Mouse (Mus musculus) brain, embryonic 14.5 days (tissue): Measurements from ENCODE around the gene Ppp4c. TPM values are rescaled to one million over a fixed set of nuclear protein-coding genes. Genes with fewer than 3 reads are reported as not detected.

Experiments
- DNase-seq: peaks from one replicate; pipeline ENCODE4 v3.0.0-alpha.2; 2011; ENCODE audit warnings: low read depth
- CTCF ChIP-seq: fragments of 200-500 bp; IDR thresholded peaks from 2 replicates; pipeline ENCODE4 v1.5.1; 2012; ENCODE audit warnings: inconsistent platforms, mild to moderate bottlenecking, moderate library complexity, borderline replicate concordance; ENCODE audit not compliant: insufficient read depth, insufficient read length; ENCODE audit errors: extremely low read depth
- POLR2A ChIP-seq: fragments of 200-500 bp; IDR thresholded peaks from 2 replicates; pipeline ENCODE4 v1.6.1; 2012; ENCODE audit warnings: mild to moderate bottlenecking, inconsistent platforms, borderline replicate concordance; ENCODE audit not compliant: poor library complexity, insufficient read depth, insufficient read length, severe bottlenecking; ENCODE audit errors: extremely low read depth
- polyA plus RNA-seq: library from polyadenylated mRNA; depleted of rRNA; stranded (reverse); fragments of >200 nt; gene quantifications from 2 replicates; pipeline ENCODE4 v1.2.3, GENCODE M21; 2012

Ppp4c gene
- polyA plus RNA-seq, 1 experiment: 219 TPM

DNA sequence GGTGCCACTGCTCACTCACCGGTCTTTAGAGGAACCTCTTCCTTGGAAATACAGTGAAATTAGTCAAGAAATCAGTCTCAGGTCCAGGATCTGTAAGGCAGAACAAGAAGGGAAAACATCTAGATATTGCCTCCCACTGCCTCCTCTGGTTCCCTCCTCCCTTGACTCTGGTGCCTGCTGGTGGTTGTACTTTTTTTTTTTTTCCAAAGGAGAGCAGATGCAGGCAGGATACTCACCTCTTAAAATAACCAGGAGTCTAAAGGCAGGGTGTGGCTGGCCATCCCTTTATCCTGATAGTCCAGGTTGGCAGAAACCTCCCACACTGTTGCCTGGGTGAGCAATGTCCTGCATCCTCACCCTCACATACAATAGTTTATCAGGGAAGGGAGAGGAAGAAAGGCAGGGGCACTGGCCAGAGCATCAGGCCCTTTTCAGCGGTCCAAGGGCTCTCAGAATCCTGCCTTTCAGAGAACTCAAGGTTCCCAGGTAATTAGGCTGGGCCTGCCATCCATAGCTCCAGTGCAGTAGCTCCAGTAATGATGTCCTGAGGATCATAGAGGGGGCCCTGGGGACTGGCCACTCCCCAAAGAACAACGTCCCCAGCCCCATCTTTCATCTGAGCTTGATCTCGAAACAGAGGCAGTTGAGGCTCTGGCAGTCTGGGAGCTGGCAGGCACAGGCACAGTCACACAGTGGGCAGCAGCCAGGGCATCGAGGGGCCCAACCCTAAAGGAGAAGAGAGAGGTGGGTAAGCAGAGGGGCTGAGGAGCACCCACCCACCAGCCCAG, 8.2 kb upstream of the Ppp4c start:
- DNase-seq: no peak
- no peak for TF ChIP-seq CTCF
- TF ChIP-seq POLR2A: no peak

DNA sequence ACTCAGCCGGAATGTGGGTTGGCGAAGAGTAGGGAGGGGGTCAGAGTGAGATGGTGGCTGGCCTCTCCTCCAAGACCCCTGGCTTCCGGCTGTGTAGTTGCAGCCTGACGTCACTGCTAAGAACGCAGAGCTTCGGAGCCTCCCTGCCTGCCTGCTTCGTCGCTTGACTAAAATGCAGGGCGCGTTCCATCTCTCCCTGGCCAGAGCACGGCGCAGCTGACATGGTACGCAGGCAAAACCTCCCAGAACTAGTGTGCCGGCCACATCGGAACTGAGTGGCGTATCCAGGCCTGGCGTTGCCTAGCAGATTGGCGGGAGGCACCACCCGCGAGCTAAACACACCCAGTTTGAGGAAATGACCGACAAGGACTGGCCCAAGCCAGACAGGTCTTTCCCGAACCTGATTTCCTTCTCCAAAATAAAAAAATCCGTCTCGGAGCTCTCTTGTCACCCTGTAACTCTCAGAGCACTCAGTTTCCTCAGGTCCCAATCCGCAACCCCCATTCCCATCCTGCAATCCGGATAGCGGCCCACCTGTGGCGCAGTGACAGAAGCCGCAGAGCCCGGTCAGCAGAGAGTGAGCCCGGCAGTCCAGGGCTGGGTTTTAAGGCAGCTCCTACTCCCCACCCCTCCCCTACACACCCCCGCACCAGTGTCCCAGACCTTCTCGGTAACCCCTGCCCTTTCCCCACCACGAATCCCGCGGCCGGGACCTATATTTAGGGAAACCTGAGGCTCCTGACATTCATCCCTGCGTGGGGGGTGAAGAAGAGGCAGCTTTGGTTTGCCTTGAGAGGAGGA, 7.4 kb upstream of the Ppp4c start:
- DNase-seq: no peak
- TF ChIP-seq POLR2A (peak; percentile 32; the same call in 1 of the 2 replicates), CTCF (peak; percentile 60; the same call in 1 of the 2 replicates)

- DNase-seq: peak; percentile 99
- TF ChIP-seq CTCF: peak; percentile 42; the same call in 1 of the 2 replicates
- TF ChIP-seq POLR2A: peak; percentile 72; the same call in 1 of the 2 replicates
Observed at GRCm38 (mm10) chr7:126799050-126799467, 6.8 kb upstream of the Ppp4c start.

DNA sequence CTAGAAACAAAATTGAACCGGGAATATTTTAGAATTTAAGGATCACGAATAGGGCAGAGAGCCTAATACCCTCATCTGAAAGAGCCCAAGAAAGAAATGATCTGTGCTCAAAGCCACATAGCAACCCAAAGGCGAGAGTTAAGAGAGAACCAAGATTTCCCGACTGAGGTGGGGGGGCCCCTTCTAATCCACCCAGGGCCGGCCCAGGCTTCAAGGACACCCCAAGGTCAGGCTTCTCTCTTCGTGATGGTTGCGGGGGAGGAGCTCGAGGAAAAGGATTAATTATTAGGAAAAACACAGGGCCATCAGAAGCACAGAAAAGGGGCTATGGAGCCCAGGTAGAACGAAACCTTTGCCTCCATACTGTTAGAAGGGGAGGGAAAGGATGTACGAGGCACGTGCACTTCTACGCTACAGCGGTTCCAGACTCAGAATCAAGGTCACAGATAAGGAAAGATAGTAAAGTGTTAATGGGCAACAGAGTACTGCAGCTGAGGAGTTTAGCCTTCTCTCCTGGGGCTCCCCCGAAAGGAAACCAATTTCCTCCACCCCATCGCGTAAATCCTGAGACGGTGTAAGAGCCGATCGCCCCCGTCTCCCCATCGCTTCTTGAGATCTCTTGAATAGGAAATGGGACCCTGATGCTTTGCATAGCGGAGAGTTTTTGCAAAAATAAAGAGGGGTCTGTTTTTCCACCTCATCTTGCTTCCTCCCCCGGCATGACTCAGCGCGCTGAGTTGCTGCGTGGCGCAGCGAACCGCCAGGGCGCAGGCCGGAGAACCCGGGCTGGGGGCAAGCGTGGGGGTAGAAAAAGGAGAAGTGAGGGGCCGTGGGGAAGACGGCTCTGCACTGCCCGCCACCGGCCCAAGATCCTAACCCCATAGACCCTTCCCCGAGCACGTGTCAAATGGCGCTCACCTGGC, 6.1 kb upstream of the Ppp4c start:
- DNase-seq: no peak
- TF ChIP-seq POLR2A: no peak
- TF ChIP-seq CTCF: no peak

GRCm38 (mm10) chr7:126797411-126798126, 5.3 kb upstream of the Ppp4c start, which contains the start of gene Fam57b:
Gene Fam57b (plus strand): TSS chr7:126797668.
- TF ChIP-seq CTCF (no peak), POLR2A (no peak)
- DNase-seq: peak; percentile 55

DNA sequence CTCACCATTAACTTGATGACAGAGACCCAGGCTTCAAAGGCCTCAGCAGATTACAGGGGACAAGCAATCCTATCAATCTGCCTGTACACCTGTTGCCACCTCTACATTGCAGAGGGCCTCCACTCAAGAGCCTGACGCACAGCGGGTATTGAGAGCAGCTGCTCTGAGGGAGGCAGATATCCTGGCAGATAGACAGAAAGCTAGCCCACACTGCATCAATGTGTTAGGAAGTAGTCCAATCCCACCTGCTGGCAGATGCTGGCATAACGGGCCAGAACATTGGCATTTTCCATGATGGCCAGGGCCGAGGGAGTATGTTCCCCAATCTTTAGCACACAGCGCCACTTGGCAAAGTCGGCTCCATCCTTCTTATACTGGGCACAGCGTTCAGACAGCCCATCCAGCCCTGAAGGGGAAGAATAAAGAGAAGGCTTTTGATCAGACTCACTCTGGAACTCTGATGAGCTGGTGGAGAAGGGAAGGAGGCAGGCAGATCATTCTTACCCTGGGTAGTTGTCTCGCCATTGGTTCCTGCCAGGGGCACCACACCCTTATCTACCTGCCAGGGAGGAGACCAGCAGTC, 4.1 kb upstream of the Ppp4c start:
- no peak for TF ChIP-seq POLR2A
- no peak for TF ChIP-seq CTCF
- peak; percentile 37 for DNase-seq

- no peak for DNase-seq
- no peak for TF ChIP-seq CTCF
Observed at GRCm38 (mm10) chr7:126795387-126796317, 3.4 kb upstream of the Ppp4c start.

DNA sequence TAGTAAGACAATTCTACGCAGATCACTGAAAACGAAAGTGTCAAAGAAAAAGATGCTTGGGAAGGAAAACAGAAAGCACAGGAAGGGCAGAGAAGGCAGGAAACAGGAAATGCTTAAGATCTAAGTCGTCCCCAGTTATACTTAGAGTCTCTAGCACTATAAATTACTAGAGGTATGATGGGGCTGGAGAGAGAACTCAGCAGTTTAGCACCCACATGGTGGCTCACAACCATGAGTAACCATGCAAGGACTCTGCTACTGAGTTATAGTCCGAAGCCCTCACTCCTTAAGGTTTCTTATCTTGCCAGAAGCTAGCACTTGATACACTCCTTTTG, 1.9 kb upstream of the Ppp4c start:
- TF ChIP-seq CTCF (no peak), POLR2A (no peak)

DNA sequence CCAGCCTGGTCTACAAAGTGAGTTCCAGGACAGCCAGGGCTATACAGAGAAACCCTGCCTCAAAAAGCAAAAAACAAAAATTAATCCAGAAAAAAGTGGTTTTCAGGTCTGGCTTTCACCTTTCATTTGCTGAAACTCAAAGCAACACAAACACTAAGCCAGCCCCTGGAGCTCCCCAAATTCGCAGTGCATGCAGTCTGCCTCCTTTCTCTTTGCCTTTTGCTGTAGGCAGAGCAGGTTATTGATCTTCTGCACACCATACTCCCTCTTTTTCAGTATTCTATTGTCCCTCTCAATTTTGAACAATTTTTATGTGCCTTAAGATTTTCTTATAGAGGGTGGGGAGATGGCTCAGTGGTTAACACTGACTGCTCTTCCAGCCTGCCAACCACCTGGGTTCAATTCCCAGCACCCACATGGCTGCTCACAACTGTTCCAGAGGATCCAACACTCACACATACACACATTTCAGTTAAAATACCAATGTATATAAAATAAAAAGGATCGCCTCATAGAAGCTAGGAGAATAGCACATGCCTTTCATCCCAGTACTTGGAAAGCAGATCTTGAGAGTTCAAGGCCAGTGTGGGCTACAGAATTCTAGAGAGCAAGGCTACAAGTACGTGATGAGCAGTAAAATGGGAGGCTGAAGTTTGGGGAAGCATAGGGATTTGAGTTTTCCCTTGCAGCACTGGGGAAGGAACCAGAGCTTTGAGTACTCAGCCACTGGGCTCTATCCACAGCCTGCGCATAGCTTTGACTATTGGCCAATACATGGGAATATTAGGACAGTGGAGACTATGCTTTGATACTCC, 1.4 kb upstream of the Ppp4c start:
- TF ChIP-seq CTCF (no peak), POLR2A (no peak)

More for the DNA sequence above, 1.9 kb upstream of the Ppp4c start:
- no peak for DNase-seq

More for the DNA sequence above, 1.4 kb upstream of the Ppp4c start:
- DNase-seq: no peak
